Mouse (Mus musculus) heart, adult 2 months (tissue): ENCODE results near the gene Nfatc3. TPM values are rescaled to one million over a fixed set of nuclear protein-coding genes. Genes with fewer than 3 reads are reported as not detected.

Experiments used
- DNase-seq, 2 experiments: peaks; one replicate each; pipeline ENCODE4 v3.0.0; 2021
- H3K27ac ChIP-seq: fragments of 200-600 bp; 2 replicates; pipeline ENCODE4 v1.8.1; 2022
- H3K27me3 ChIP-seq: fragments of 200-500 bp; 2 replicates; pipeline ENCODE4 v1.6.1; 2012; ENCODE audit warnings: mild to moderate bottlenecking, low read length, inconsistent platforms, mixed read lengths; ENCODE audit not compliant: control insufficient read depth, insufficient read depth
- H3K36me3 ChIP-seq: fragments of 200-500 bp; 2 replicates; pipeline ENCODE4 v1.6.1; 2012; ENCODE audit warnings: low read length, inconsistent platforms; ENCODE audit not compliant: control insufficient read depth, insufficient read depth
- H3K4me1 ChIP-seq: fragments of 200-500 bp; 2 replicates; pipeline ENCODE4 v1.6.1; 2011; ENCODE audit warnings: low read length; ENCODE audit not compliant: control insufficient read depth, insufficient read depth
- H3K4me3 ChIP-seq: fragments of 200-600 bp; 2 replicates; pipeline ENCODE4 v1.8.1; 2022
- H3K79me2 ChIP-seq: fragments of 200-500 bp; replicated peaks from 2 replicates; pipeline ENCODE4 v1.6.1; 2012; ENCODE audit warnings: mild to moderate bottlenecking, inconsistent platforms, low read length, moderate library complexity, mixed read lengths; ENCODE audit not compliant: control insufficient read depth, insufficient read depth
- H3K9ac ChIP-seq: fragments of 200-500 bp; 2 replicates; pipeline ENCODE4 v1.6.1; 2012; ENCODE audit warnings: low read depth, mild to moderate bottlenecking, control low read depth, inconsistent platforms, low read length, mixed read lengths
- CTCF ChIP-seq: fragments of 200-600 bp; IDR thresholded peaks from 2 replicates; pipeline ENCODE4 v1.8.1; 2022; ENCODE audit warnings: antibody characterized with exemption, mild to moderate bottlenecking, moderate library complexity
- EP300 ChIP-seq: fragments of 200-500 bp; IDR thresholded peaks from 2 replicates; pipeline ENCODE4 v1.6.1; 2011; ENCODE audit warnings: low read depth, low read length, control low read depth; ENCODE audit not compliant: insufficient read depth
- POLR2A ChIP-seq: fragments of 200-500 bp; IDR thresholded peaks from 2 replicates; pipeline ENCODE4 v1.6.1; 2011; ENCODE audit warnings: mild to moderate bottlenecking, low read depth, low read length, control low read depth; ENCODE audit not compliant: insufficient read depth
- WGBS: fragments of 180-500 bp; shearing (Covaris S2); methylation state at CpG from one replicate; pipeline ENCODE4 v1.1.7; 2018; 5-methylcytosine and 5-hydroxymethylcytosine counted together
- intact Hi-C: fragments of 180-260 bp; cut with DNase I; formaldehyde crosslinking; loops from one replicate; pipeline ENCODE4 v1.15.1; 2025
- polyA plus RNA-seq: library from polyadenylated mRNA; depleted of rRNA; stranded (reverse); fragments of >200 nt; gene quantifications from 2 replicates; pipeline ENCODE4 v1.2.3, GENCODE M21; 2012; rRNA removed
- total RNA-seq, 2 experiments: library from RNA; stranded (reverse); gene quantifications; 2 replicates each; pipeline ENCODE4 v1.2.3; 2021

Gene Nfatc3
- total and polyA plus RNA-seq, 3 experiments: 12.2 to 19.2 (median 18.9) TPM

- Histone ChIP-seq H3K79me2 (no peaks in the 10 kb centered on the region), H3K27ac (no peak overlapping the region), H3K36me3 (no peaks in the 10 kb centered on the region), H3K9ac (peak overlapping the region; percentile 29; the same call in 1 of the 2 replicates), H3K4me1 (no peaks in the 10 kb centered on the region; the same call in 1 of the 2 replicates), H3K4me3 (peak overlapping the region; percentile 87), H3K27me3 (no peaks in the 10 kb centered on the region)
- peak; percentile 27; the same call in 1 of the 2 replicates for TF ChIP-seq CTCF
- TF ChIP-seq POLR2A: no peak
- peak in 1 of 2 experiments; percentile 6 for DNase-seq
- intact Hi-C loops: loop anchor here (2.0 kb wide), 2 partner anchors 29 to 41 kb away; partner anchors contain the start of genes Prmt7 and Slc7a6os
- 27% methylated on average over 6 of the region's 6 CpGs for WGBS
Measured at GRCm38 (mm10) chr8:106169934-106170480, 111.4 kb downstream of the Nfatc3 start.

- H3K27ac ChIP-seq: no peak overlapping the region
- H3K4me1 ChIP-seq: no peaks in the 10 kb centered on the region
- no peak for TF ChIP-seq CTCF
- no peak for TF ChIP-seq POLR2A
- TF ChIP-seq EP300: no peak
- H3K79me2 ChIP-seq: no peaks in the 10 kb centered on the region
- no peak overlapping the region for H3K9ac ChIP-seq
- WGBS: 88% methylated on average over 3 of the region's 3 CpGs
- H3K27me3 ChIP-seq: no peaks in the 10 kb centered on the region
- H3K36me3 ChIP-seq: no peaks in the 10 kb centered on the region
- no peak overlapping the region for H3K4me3 ChIP-seq
- intact Hi-C loops: no loop called here
- peak in 1 of 2 experiments; percentile 8 for DNase-seq
Measured at GRCm38 (mm10) chr8:106173566-106173965, 114.9 kb downstream of the Nfatc3 start.

GRCm38 (mm10) chr8:106176891-106177290 is 118.3 kb downstream of the Nfatc3 start:
- no peaks in the 10 kb centered on the region for H3K27me3 ChIP-seq
- DNase-seq: no peak

GRCm38 (mm10) chr8:106177594-106177993 is 119.0 kb downstream of the Nfatc3 start:
- Histone ChIP-seq H3K4me1 (no peaks in the 10 kb centered on the region), H3K9ac (no peak overlapping the region), H3K27me3 (no peaks in the 10 kb centered on the region), H3K4me3 (no peak overlapping the region), H3K79me2 (no peaks in the 10 kb centered on the region), H3K36me3 (no peaks in the 10 kb centered on the region), H3K27ac (no peak overlapping the region)
- TF ChIP-seq CTCF (no peak), POLR2A (no peak), EP300 (no peak)
- intact Hi-C loops: no loop called here
- 94% methylated on average over 1 of the region's 1 CpGs for WGBS
- DNase-seq: no peak

More at GRCm38 (mm10) chr8:106176891-106177290, 118.3 kb downstream of the Nfatc3 start:
- Histone ChIP-seq H3K4me1 (no peaks in the 10 kb centered on the region), H3K36me3 (no peaks in the 10 kb centered on the region), H3K27ac (no peak overlapping the region), H3K4me3 (no peak overlapping the region), H3K9ac (no peak overlapping the region), H3K79me2 (no peaks in the 10 kb centered on the region)
- intact Hi-C loops: no loop called here
- no peak for TF ChIP-seq POLR2A
- WGBS: 27% methylated on average over 1 of the region's 1 CpGs

GRCm38 (mm10) chr8:106178428-106178827 is 119.8 kb downstream of the Nfatc3 start:
- Histone ChIP-seq H3K4me1 (no peaks in the 10 kb centered on the region), H3K9ac (no peak overlapping the region), H3K79me2 (no peaks in the 10 kb centered on the region), H3K27me3 (no peaks in the 10 kb centered on the region), H3K4me3 (no peak overlapping the region), H3K36me3 (no peaks in the 10 kb centered on the region), H3K27ac (no peak overlapping the region)
- TF ChIP-seq EP300: no peak
- TF ChIP-seq CTCF: no peak
- no peak for TF ChIP-seq POLR2A
- intact Hi-C loops: no loop called here
- no peak for DNase-seq
- WGBS: 61% methylated on average over 2 of the region's 2 CpGs

Other genes starting within 250 kb of the Nfatc3 start
- 10 to 100 TPM; 18.0 to 18.5 TPM for gene Ranbp10, start 231.5 kb upstream of the Nfatc3 start, total RNA-seq
- 20.0 and 22.3 TPM in 2 replicates for gene Ranbp10, start 231.5 kb upstream of the Nfatc3 start, polyA plus RNA-seq
- gene Tsnaxip1, start 231.1 kb upstream of the Nfatc3 start, total RNA-seq: not detected
- gene Tsnaxip1, start 231.1 kb upstream of the Nfatc3 start, polyA plus RNA-seq: 0.20 TPM in 1 of 2 replicates, not detected in the other
- gene Cenpt, start 205.6 kb upstream of the Nfatc3 start, total RNA-seq: 1 to 10 TPM; 2.3 to 2.7 TPM
- 6.0 and 6.4 TPM in 2 replicates for gene Cenpt, start 205.6 kb upstream of the Nfatc3 start, polyA plus RNA-seq
- 10 to 100 TPM; 26.8 to 30.1 TPM for gene Thap11, start 203.7 kb upstream of the Nfatc3 start, total RNA-seq
- gene Thap11, start 203.7 kb upstream of the Nfatc3 start, polyA plus RNA-seq: 33.0 and 42.2 TPM in 2 replicates
- gene Nutf2, start 198.3 kb upstream of the Nfatc3 start, total RNA-seq: 10 to 100 TPM; 35.5 to 39.8 TPM
- gene Nutf2, start 198.3 kb upstream of the Nfatc3 start, polyA plus RNA-seq: 56.1 and 67.7 TPM in 2 replicates
- 10 to 100 TPM; 23.2 to 25.4 TPM for gene Edc4, start 178.0 kb upstream of the Nfatc3 start, total RNA-seq
- 42.4 and 47.6 TPM in 2 replicates for gene Edc4, start 178.0 kb upstream of the Nfatc3 start, polyA plus RNA-seq
- under 1 TPM; 0.41 to 0.57 TPM for gene Nrn1l, start 165.3 kb upstream of the Nfatc3 start, total RNA-seq
- gene Nrn1l, start 165.3 kb upstream of the Nfatc3 start, polyA plus RNA-seq: 1.0 and 1.6 TPM in 2 replicates
- gene Pskh1, start 158.4 kb upstream of the Nfatc3 start, total RNA-seq: 10 to 100 TPM; 16.5 to 20.8 TPM
- 28.7 and 39.7 TPM in 2 replicates for gene Pskh1, start 158.4 kb upstream of the Nfatc3 start, polyA plus RNA-seq
- under 1 TPM in 1 of 2 experiments, not detected in 1; 0.32 TPM for gene Ctrl, start 125.0 kb upstream of the Nfatc3 start, total RNA-seq
- 0.88 and 1.9 TPM in 2 replicates for gene Ctrl, start 125.0 kb upstream of the Nfatc3 start, polyA plus RNA-seq
- 10 to 100 TPM; 58.1 to 68.1 TPM for gene Psmb10, start 120.4 kb upstream of the Nfatc3 start, total RNA-seq
- gene Psmb10, start 120.4 kb upstream of the Nfatc3 start, polyA plus RNA-seq: 95.9 and 96.5 TPM in 2 replicates
- gene Lcat, start 115.5 kb upstream of the Nfatc3 start, total RNA-seq: under 1 TPM; 0.70 to 0.84 TPM
- 3.9 and 4.1 TPM in 2 replicates for gene Lcat, start 115.5 kb upstream of the Nfatc3 start, polyA plus RNA-seq
- gene Slc12a4, start 92.7 kb upstream of the Nfatc3 start, total RNA-seq: 10 to 100 TPM; 35.0 to 38.1 TPM
- 54.6 and 73.4 TPM in 2 replicates for gene Slc12a4, start 92.7 kb upstream of the Nfatc3 start, polyA plus RNA-seq
- gene Dpep3, start 79.4 kb upstream of the Nfatc3 start, total RNA-seq: not detected
- 0.23 and 0.26 TPM in 2 replicates for gene Dpep3, start 79.4 kb upstream of the Nfatc3 start, polyA plus RNA-seq
- gene Dus2, start 67.5 kb upstream of the Nfatc3 start, total RNA-seq: 1 to 10 TPM; 9.1 to 9.4 TPM
- gene Dus2, start 67.5 kb upstream of the Nfatc3 start, polyA plus RNA-seq: 7.8 and 11.9 TPM in 2 replicates
- not detected for gene Dpep2nb, start 52.9 kb upstream of the Nfatc3 start, total RNA-seq
- not detected in 2 replicates for gene Dpep2nb, start 52.9 kb upstream of the Nfatc3 start, polyA plus RNA-seq
- 10 to 100 TPM in 1 of 2 experiments, 1 to 10 TPM in 1; 9.2 to 10.0 TPM for gene Ddx28, start 47.0 kb upstream of the Nfatc3 start, total RNA-seq
- 5.7 and 6.3 TPM in 2 replicates for gene Ddx28, start 47.0 kb upstream of the Nfatc3 start, polyA plus RNA-seq
- under 1 TPM; 0.31 to 0.52 TPM for gene Esrp2, start 78.1 kb downstream of the Nfatc3 start, total RNA-seq
- gene Esrp2, start 78.1 kb downstream of the Nfatc3 start, polyA plus RNA-seq: 0.29 and 1.1 TPM in 2 replicates
- 1 to 10 TPM; 6.5 to 8.6 TPM for gene Pla2g15, start 91.6 kb downstream of the Nfatc3 start, total RNA-seq
- gene Pla2g15, start 91.6 kb downstream of the Nfatc3 start, polyA plus RNA-seq: 8.0 and 8.4 TPM in 2 replicates
- 10 to 100 TPM; 10.2 to 10.8 TPM for gene Slc7a6, start 110.0 kb downstream of the Nfatc3 start, total RNA-seq
- 14.7 and 17.4 TPM in 2 replicates for gene Slc7a6, start 110.0 kb downstream of the Nfatc3 start, polyA plus RNA-seq
- 10 to 100 TPM in 1 of 2 experiments, 1 to 10 TPM in 1; 9.6 to 10.7 TPM for gene Slc7a6os, start 152.1 kb downstream of the Nfatc3 start, total RNA-seq
- gene Slc7a6os, start 152.1 kb downstream of the Nfatc3 start, polyA plus RNA-seq: 7.1 and 8.8 TPM in 2 replicates
- gene Prmt7, start 152.1 kb downstream of the Nfatc3 start, total RNA-seq: 10 to 100 TPM; 22.9 to 26.3 TPM
- gene Prmt7, start 152.1 kb downstream of the Nfatc3 start, polyA plus RNA-seq: 21.7 and 32.5 TPM in 2 replicates